Mouse (Mus musculus): ENCODE data around the gene Tyw1.

Gene Tyw1

DNA sequence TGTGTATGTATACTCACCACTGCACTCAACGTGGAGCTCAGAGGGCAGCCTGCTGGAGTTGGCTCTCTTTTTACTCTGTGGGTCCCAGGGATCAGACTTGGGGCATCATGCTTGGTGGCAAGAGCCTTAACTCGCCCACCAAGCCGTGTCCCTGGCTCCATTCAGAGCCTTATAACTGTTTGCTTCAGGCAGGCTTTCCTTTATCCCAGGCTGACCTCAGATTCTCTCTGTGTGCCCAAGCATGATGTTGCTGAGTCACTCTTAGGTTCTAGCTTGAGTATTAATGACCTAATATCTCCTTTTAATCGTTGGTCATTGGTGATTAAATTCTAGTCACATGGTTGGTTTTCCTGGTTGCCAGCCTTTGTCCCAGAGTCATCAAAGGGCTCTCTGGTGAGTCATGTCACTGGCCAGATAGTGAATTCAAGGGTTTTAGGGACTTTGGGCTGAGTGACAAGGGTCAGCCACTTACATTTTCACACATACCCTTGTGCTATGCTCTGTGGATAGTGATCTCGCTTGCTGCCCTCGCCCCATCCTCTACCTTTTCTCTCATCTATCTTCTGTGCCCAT is 9.1 kb downstream of the Tyw1 start:
- DNase-seq (ENCODE audit: low read depth) = peak; percentile 29

DNA sequence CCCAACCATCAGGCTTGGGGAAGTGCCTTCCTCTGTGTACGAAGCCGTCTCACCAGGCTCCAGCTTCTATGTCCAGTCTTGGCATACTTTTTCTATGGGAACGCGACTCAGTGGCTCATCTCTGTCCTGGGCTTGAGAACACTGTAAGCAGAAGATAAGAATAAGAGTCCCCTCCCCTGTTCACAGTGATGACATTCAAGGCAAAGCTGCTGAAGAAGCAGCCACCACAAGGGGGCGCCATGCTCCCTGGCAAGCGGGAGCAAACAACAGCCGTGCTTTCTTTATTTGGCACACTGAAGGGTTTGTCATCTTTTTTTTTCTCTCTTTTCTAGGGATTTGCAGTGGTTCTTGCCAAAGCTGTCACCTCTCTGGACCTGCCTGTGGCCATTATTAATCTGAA is 11.2 kb downstream of the Tyw1 start:
- DNase-seq (ENCODE audit: low read depth) = peak; percentile 49

DNA sequence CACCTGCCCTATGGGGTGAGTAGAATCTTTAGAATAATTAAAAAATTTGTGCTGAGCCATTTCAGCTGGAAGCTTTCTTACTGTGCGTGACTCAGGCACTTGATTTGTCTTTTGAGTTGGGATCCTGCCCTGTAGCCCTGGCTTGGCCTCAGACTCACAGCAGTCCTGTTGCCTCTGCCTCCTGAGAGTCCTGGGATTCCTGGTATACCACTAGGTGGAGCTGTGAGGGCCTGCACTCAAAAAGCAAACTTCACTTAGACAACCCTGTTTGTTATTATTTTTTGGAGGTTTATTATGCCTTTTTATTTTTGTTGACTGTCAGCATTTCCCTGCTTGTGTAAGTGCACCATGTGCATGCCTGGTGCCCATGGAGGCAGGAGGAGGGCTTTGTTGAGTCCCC is 11.9 kb downstream of the Tyw1 start:
- DNase-seq (ENCODE audit: low read depth) = peak; percentile 69

- DNase-seq (ENCODE audit: low read depth) = no peak
Measured at GRCm38 (mm10) chr5:130268976-130269375, 13.6 kb downstream of the Tyw1 start.

DNA sequence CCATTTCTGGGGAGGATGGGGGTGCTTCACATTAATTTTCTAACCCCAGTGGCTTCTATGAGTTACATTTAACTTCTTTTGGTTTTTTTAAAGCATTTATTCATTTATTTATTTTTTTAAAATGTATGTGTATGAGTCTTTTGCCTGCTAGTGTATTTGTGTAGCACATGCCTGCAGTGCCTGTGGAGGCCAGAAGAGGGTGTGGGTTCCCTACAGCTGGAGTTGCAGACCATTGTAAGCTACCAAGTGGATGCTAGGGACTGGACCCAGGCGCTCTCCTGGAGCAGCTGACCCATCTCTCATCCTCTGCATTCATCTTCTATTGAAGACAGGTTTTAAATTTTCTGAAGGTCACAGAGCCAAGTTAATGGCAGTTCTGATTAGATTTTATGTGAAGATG is 16.9 kb downstream of the Tyw1 start:
- peak; percentile 35 for DNase-seq (ENCODE audit: low read depth)

DNA sequence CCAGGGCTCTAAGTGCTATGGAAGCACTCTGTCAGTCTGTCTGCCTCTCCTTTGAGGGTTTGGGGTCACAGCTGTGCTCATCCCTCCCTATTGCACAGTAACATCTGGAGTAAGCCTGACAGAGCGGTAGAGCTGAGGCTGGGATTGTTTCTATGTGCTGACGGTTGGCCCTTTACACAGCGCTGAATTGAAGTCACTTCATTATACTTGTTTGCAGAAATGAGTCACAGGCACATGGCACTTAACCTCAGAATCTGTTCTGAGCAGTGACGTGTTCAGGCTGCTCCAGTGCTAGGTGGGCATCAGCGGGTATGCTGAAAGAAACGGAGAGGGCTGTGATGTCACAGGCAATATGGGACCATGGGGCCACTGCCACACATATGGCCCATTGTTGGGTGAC is 17.6 kb downstream of the Tyw1 start:
- no peak for DNase-seq (ENCODE audit: low read depth)

- peak; percentile 66 for DNase-seq (ENCODE audit: low read depth)
Measured at GRCm38 (mm10) chr5:130275509-130275908, 20.1 kb downstream of the Tyw1 start.

DNA sequence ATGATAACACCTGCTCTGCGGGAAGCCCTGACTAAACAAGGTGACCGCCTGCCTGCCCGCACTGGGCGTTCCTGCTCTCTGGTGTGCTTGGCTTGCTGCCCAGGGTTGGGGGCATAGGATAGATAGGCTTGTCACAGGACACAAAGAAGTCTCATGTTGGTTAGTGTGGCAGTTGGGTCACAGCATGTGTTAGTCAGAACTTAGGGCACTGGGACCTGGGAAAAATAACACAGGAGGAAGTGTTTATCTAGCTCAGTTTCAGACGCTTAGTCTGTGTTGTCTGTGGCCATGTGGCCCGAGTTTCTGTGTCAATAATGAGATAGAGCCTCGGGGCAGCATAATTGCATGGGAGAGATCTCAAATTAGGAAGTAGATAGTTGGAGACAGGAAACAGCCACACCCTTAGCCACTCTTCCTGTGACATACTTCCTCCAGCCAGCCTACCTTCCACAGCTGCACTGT is 22.6 kb downstream of the Tyw1 start:
- peak; percentile 43 for DNase-seq (ENCODE audit: low read depth)

- no peak for DNase-seq (ENCODE audit: low read depth)
Measured at GRCm38 (mm10) chr5:130283079-130283732, 27.8 kb downstream of the Tyw1 start.

GRCm38 (mm10) chr5:130288106-130288505 is 32.7 kb downstream of the Tyw1 start:
- DNase-seq (ENCODE audit: low read depth) = no peak

GRCm38 (mm10) chr5:130290242-130290641 is 34.8 kb downstream of the Tyw1 start:
- no peak for DNase-seq (ENCODE audit: low read depth)

GRCm38 (mm10) chr5:130290775-130291174 is 35.4 kb downstream of the Tyw1 start:
- DNase-seq (ENCODE audit: low read depth) = no peak

DNA sequence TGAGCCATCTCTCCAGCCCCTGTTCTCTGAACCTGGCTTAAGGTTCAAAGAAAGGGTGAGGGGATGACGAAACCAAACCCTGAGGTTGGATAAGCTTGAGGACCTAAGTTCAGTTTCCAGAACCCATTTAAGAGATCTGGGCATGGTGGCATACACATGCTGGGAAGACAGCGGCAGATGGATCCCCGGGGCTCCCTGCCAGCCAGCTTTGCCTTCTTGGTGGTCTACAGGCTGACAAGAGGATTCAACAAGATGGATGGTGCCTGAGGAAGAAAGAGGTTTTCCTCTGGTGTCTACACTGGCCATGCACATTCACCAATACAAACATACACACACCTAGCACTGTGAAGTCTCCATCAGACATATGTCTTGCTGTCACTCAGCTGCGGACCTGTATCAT is 37.6 kb downstream of the Tyw1 start:
- DNase-seq (ENCODE audit: low read depth) = no peak

DNA sequence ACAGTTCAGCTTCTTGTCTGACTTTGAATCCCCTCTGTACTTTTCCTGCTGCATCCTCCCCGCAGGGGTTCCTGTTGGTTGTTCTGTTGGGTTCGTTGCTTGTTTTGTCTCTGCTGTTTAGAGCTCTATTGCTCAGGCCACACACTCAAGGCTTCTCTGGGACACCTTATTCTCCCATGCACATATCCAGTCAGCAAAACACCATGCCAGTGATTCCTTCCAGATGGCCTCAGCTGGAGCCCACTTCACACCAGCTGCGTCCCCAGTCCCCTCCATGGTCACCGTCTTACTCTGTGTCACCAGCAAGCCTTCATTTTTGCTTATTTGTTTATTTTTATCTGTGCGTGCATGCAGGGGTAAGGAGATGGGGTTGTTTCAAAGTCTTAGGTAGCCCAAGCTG is 38.5 kb downstream of the Tyw1 start:
- no peak for DNase-seq (ENCODE audit: low read depth)

DNA sequence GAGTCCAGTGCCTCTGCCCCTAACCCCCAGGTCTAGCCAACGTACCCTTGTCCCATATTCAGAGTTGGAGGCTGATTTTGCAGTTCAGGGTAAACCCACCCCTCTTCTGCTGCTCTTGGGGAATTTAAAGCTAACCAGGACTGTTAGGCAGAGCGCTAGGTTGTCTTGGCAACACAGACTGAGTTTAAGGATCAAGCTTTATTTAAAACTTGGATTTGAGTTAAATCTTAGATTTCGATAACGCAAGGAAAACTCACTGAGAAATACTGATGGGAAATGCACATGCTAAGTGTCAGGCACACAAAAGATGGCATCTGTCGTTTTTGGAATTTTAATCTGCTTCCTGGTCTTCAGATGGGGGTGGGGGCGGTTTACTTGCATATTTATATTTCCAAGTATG is 39.2 kb downstream of the Tyw1 start:
- no peak for DNase-seq (ENCODE audit: low read depth)

- DNase-seq (ENCODE audit: low read depth) = no peak
Measured at GRCm38 (mm10) chr5:130296071-130296470, 40.7 kb downstream of the Tyw1 start.

- no peak for DNase-seq (ENCODE audit: low read depth)
Measured at GRCm38 (mm10) chr5:130298831-130299460, 43.5 kb downstream of the Tyw1 start.

GRCm38 (mm10) chr5:130299526-130299925 is 44.1 kb downstream of the Tyw1 start:
- no peak for DNase-seq (ENCODE audit: low read depth)

- no peak for DNase-seq (ENCODE audit: low read depth)
Measured at GRCm38 (mm10) chr5:130303611-130304010, 48.2 kb downstream of the Tyw1 start.

GRCm38 (mm10) chr5:130307921-130308320 is 52.5 kb downstream of the Tyw1 start:
- DNase-seq (ENCODE audit: low read depth) = no peak

- DNase-seq (ENCODE audit: low read depth) = no peak
Measured at GRCm38 (mm10) chr5:130310077-130310476, 54.7 kb downstream of the Tyw1 start.

DNA sequence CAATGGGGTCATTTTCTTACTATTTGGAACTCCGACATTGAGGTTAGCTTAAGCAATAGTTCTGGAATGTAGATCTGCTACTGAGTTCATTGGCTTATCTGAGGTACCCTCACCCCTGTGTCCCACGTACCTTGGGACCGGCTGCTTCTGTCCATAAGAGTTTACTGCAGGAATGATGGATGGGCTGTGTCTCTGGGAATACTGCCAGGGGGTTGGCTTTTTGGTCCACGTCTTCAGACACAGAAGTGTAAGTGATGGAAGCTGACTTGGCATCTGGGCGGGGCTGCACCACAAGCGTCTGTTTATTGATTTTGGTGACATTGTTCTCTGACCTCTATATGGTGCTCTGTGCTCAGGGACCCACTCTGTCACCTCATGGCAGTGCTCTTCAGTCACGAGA is 55.4 kb downstream of the Tyw1 start:
- DNase-seq (ENCODE audit: low read depth) = no peak

- DNase-seq (ENCODE audit: low read depth) = no peak
Measured at GRCm38 (mm10) chr5:130313488-130313887, 58.1 kb downstream of the Tyw1 start.

DNA sequence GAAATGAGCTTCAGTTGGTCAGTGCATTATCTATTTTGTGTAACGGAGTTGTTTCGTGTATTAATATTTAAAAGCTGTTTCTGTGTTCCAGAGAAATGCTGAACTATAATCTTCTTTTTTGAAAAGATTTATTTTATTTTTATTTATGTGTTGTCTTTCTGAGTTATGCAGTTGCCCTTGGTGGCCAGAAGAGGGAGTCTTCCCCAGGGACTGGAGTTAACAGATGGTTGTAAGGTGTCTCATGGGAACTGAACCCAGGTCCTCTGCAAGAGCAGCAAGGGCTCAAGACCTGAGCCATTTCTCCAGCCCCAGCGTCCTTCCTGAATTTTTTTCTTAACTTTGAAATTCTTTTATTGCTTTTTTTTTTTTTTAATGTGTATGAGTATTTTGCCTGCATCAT is 59.5 kb downstream of the Tyw1 start:
- peak; percentile 17 for DNase-seq (ENCODE audit: low read depth)
